Mouse (Mus musculus) liver, postnatal 0 days (tissue): ENCODE data around the gene Olfr521. TPM values are rescaled to one million over a fixed set of nuclear protein-coding genes. Genes with fewer than 3 reads are reported as not detected.
"Not testable (repeated sequence)": the region's sequence is repeated elsewhere in the genome, so short reads cannot be mapped to it uniquely, and the experiment has no call there.

Source experiments
- ATAC-seq: fragments of 200-750 bp; cut with Nextera tagmentation; 2 replicates; pipeline ENCODE4 v1.8.0; 2017; ENCODE audit warnings: mild to moderate bottlenecking, moderate library complexity
- DNase-seq: peaks from one replicate; pipeline ENCODE4 v3.0.0-alpha.2; 2016
- H3K27ac ChIP-seq: fragments of 300-500 bp; sonication (generic); 2 replicates; pipeline ENCODE4 v1.5.1; 2014; ENCODE audit warnings: antibody characterized with exemption, moderate library complexity, mild to moderate bottlenecking, low read depth
- H3K27me3 ChIP-seq: fragments of 300-500 bp; sonication (generic); 2 replicates; pipeline ENCODE4 v1.6.1; 2014; ENCODE audit warnings: low read length, control low read depth, mixed read lengths; ENCODE audit not compliant: insufficient read depth
- H3K36me3 ChIP-seq: fragments of 300-500 bp; sonication (generic); replicated peaks from 2 replicates; pipeline ENCODE4 v1.6.1; 2014; ENCODE audit warnings: mild to moderate bottlenecking, control low read depth, low read length, moderate library complexity, mixed read lengths; ENCODE audit not compliant: insufficient read depth
- H3K4me1 ChIP-seq: fragments of 300-500 bp; sonication (generic); 2 replicates; pipeline ENCODE4 v1.6.1; 2014; ENCODE audit warnings: antibody characterized with exemption, mild to moderate bottlenecking, control low read depth; ENCODE audit not compliant: insufficient read depth
- H3K4me2 ChIP-seq: fragments of 300-500 bp; sonication (generic); 2 replicates; pipeline ENCODE4 v1.6.1; 2014; ENCODE audit warnings: low read depth, mild to moderate bottlenecking, low read length, moderate library complexity, mixed read lengths
- H3K4me3 ChIP-seq: fragments of 300-500 bp; sonication (generic); 2 replicates; pipeline ENCODE4 v1.5.1; 2014; ENCODE audit warnings: low read depth, low read length
- H3K9ac ChIP-seq: fragments of 300-500 bp; sonication (generic); replicated peaks from 2 replicates; pipeline ENCODE4 v1.6.1; 2014; ENCODE audit warnings: mild to moderate bottlenecking, moderate library complexity
- H3K9me3 ChIP-seq: fragments of 300-500 bp; sonication (generic); 2 replicates; pipeline ENCODE4 v1.6.1; 2016; ENCODE audit warnings: mild to moderate bottlenecking, control low read depth, low read length, mixed read lengths
- CTCF ChIP-seq: sonication (generic); IDR thresholded peaks from 2 replicates; pipeline ENCODE4 v1.5.1; 2016; ENCODE audit warnings: antibody characterized with exemption, low read depth
- EP300 ChIP-seq: IDR thresholded peaks from 2 replicates; pipeline ENCODE4 v1.6.1; 2016; ENCODE audit warnings: antibody characterized with exemption, low read depth, mild to moderate bottlenecking
- WGBS: fragments of 180-500 bp; shearing (Covaris S2); extraction: QIAGEN DNeasy Blood & Tissue Kit; methylation state at CpG from one replicate; pipeline ENCODE4 v1.1.7; 2014; ENCODE audit not compliant: insufficient replicate concordance; 5-methylcytosine and 5-hydroxymethylcytosine counted together
- polyA plus RNA-seq: library from polyadenylated mRNA; unstranded; fragments of >200 nt; fragmentation: Nextera tagmentation; extraction: Ambion mirVana; gene quantifications from 2 replicates; pipeline ENCODE4 v1.2.1, GENCODE M21; 2015

Olfr521 gene
- polyA plus RNA-seq, 1 experiment from 2014 or later = not detected

DNA sequence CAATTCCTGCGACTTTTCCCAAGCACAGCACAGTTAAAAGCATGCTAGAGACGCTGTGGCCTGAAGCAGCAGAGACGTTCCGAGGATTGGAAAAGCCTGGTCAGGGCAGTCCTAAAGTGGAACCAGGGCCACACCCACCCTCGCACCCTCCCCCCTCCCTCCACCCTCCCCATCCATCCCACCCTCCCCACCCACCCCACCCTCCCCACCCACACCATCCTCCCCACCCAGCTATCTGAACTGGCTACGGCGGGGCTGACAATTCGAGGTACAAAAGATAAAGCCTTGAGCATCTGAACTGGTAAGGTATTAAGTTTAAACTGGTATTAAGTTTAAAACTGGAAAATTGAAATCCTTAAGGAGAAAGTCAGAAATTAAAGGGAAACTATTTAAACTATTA lies 40.2 kb downstream of the Olfr521 start:
- Histone ChIP-seq H3K27ac (peak overlapping the region; percentile 57), H3K4me2 (peak overlapping the region; percentile 44; the same call in 1 of the 2 replicates), H3K27me3 (0 out of 2 replicates have a peak, but pooled peaks cover 4% of the 10 kb centered on the region), H3K9me3 (no peaks in the 10 kb centered on the region), H3K36me3 (no peaks in the 10 kb centered on the region), H3K4me3 (no peak overlapping the region), H3K4me1 (peaks cover 9% of the 10 kb centered on the region), H3K9ac (no peak overlapping the region)
- ATAC-seq = peak; percentile 54
- TF ChIP-seq EP300 (no peak), CTCF (no peak)
- DNase-seq = no peak
- 44% methylated on average over 8 of the region's 8 CpGs for WGBS

DNA sequence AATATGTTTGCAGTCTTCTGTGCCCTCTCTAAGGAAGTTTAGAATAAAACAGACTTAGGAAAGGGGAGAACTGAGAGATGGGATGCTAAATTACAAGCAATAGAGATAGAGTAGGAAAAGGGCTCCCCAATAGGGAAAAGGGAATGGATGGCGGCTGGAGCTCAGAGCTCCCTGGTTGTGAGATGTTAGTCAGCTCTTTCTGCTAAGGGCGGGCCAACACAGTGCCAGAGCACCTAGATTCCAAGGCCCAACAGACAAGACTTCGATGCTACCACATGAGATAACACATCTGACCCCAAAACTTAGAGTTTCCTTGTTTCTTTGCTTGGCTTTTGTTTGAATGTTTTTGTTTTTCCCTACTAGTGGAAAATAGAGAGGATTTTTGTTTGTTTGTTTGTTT lies 40.7 kb downstream of the Olfr521 start:
- H3K36me3 ChIP-seq, H3K9me3 ChIP-seq, DNase-seq, H3K9ac ChIP-seq, H3K27me3 ChIP-seq, H3K4me3 ChIP-seq, H3K4me1 ChIP-seq: not testable (repeated sequence)
- Histone ChIP-seq H3K27ac (peak overlapping the region; percentile 57), H3K4me2 (peak overlapping the region; percentile 44; the same call in 1 of the 2 replicates)
- ATAC-seq = peak; percentile 56; the same call in 1 of the 2 replicates
- 62% methylated on average over 3 of the region's 3 CpGs for WGBS

DNA sequence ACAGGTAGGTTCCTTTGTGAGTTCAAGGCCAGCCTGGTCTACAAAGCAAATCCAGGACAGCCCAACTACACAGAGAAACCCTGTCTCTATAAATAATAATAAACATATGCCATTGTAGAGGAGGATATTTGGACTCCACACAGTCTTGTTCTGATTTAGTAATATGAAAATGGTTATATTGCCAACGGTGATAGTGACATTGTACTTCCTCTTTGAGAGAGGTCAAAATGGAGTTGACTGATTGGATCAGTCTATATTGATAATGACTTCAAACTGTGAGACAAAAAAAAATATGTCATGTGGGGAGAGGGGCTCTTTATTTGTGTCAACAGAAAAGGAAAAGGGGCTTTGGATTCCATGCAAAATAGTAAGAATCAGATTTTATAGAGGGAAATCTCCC lies 42.0 kb downstream of the Olfr521 start:
- WGBS = 36% methylated on average over 1 of the region's 1 CpGs
- DNase-seq = no peak
- Histone ChIP-seq H3K4me3 (no peak overlapping the region), H3K9me3 (no peaks in the 10 kb centered on the region), H3K27ac (no peak overlapping the region), H3K9ac (no peak overlapping the region), H3K36me3 (0 out of 2 replicates have a peak, but pooled peaks cover 2% of the 10 kb centered on the region), H3K4me1 (peaks cover 3% of the 10 kb centered on the region; the same call in 1 of the 2 replicates), H3K4me2 (no peak overlapping the region), H3K27me3 (no peaks in the 10 kb centered on the region)
- no peak for TF ChIP-seq CTCF
- no peak for TF ChIP-seq EP300
- no peak for ATAC-seq

DNA sequence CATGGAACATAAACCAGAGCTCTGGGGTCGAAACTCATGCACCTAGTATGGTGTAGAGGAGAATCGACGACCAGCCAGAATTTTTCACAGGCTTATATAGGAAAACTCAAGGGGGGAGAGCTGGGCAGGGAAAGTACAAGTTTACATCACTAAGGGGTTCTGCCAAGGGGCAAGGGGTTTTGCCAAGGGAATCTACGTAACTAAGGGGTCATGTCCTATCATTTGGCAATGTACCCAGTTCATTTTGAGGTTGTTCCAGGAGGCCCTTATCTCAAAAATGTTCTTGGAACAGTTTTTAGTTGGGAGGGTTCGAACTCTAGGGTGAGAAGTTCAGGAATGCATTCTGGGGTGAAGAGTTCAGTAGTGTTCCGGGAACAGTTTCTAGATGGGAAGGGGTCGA lies 43.7 kb downstream of the Olfr521 start:
- H3K4me3 ChIP-seq = not testable (repeated sequence)
- 62% methylated on average over 7 of the region's 7 CpGs for WGBS

DNA sequence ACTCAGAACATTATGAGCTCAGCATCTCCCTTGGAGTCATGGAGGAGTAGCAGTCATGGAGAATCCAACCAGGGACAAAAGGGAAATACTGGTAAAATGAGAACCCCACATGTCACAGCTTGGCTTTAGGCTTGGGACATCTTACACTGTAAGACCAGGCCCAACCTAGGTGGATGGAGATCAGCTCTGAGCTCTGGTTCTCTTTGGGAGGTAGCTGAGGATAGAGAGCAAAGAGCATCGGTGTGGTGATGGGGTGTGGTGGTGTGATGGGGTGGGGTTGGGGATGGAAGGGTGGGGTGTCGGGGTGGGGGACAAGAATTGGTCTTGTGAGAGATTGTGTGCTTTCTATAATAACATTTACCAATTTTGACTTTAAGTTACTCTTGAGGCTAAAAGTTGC lies 47.5 kb downstream of the Olfr521 start:
- DNase-seq (no peak), ATAC-seq (no peak)
- 87% methylated on average over 2 of the region's 2 CpGs for WGBS
- no peak overlapping the region for H3K4me2 ChIP-seq
- peaks cover 17% of the 10 kb centered on the region; the same call in 1 of the 2 replicates for H3K36me3 ChIP-seq
- no peak overlapping the region for H3K27ac ChIP-seq
- no peak for TF ChIP-seq CTCF
- TF ChIP-seq EP300 = no peak
- no peaks in the 10 kb centered on the region for H3K9me3 ChIP-seq
- H3K27me3 ChIP-seq = no peaks in the 10 kb centered on the region
- no peak overlapping the region for H3K4me3 ChIP-seq
- H3K9ac ChIP-seq = no peak overlapping the region
- H3K4me1 ChIP-seq = no peaks in the 10 kb centered on the region

More for the DNA sequence above, 43.7 kb downstream of the Olfr521 start:
- not testable (repeated sequence) for H3K4me2 ChIP-seq, H3K9ac ChIP-seq, H3K36me3 ChIP-seq, H3K27me3 ChIP-seq, H3K27ac ChIP-seq, ATAC-seq, H3K9me3 ChIP-seq, H3K4me1 ChIP-seq, DNase-seq
- TF ChIP-seq EP300 = peak; percentile 46; the same call in 1 of the 2 replicates

DNA sequence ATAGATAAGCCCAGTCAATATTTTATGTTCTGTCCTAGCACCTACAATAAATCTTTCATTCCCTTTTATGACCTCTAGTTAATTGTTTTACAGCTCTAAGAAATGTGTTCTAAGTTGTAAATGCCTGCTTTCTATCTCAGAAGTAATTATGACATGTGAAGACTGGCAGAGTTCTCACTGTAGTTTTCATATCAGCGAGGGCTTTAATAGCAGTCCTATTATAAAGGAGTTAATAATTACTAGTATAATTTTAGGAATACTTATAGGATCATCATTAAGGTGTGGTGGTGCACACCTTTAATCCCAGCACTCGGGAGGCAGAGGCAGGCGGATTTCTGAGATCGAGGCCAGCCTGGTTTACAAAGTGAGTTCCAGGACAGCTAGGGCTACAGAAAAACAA lies 48.4 kb downstream of the Olfr521 start:
- no peaks in the 10 kb centered on the region for H3K27me3 ChIP-seq
- H3K36me3 ChIP-seq = peaks cover 17% of the 10 kb centered on the region; the same call in 1 of the 2 replicates
- no peak overlapping the region for H3K4me3 ChIP-seq
- no peak overlapping the region for H3K9ac ChIP-seq
- 88% methylated on average over 4 of the region's 4 CpGs for WGBS
- no peak overlapping the region for H3K27ac ChIP-seq
- ATAC-seq (no peak), DNase-seq (no peak)
- no peak overlapping the region for H3K4me2 ChIP-seq
- H3K9me3 ChIP-seq = no peaks in the 10 kb centered on the region
- no peaks in the 10 kb centered on the region for H3K4me1 ChIP-seq
- TF ChIP-seq EP300 = no peak
- no peak for TF ChIP-seq CTCF

DNA sequence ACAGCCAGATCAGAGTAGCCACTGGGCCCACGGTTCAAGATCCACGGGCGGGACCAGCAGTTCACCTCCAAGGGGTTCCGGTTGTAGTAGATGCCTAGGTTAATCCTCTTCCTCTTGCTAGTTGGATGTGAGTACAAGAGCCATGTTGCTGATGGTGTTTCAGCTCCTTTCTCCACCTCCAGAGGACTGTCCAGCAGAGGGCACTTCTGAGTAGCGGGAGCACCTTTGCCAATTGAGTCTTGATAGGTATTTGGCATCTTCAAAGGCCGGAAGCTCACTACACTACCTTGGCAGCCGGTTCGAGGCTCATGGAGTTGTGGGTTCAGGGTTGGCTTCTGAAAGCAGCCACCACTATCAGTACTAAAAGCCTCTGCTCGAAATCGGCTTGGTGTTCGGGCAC lies 50.1 kb downstream of the Olfr521 start:
- H3K36me3 ChIP-seq = peaks cover 17% of the 10 kb centered on the region; the same call in 1 of the 2 replicates
- no peak overlapping the region for H3K9ac ChIP-seq
- no peaks in the 10 kb centered on the region for H3K9me3 ChIP-seq
- no peak for ATAC-seq
- H3K27ac ChIP-seq = no peak overlapping the region
- no peak overlapping the region for H3K4me3 ChIP-seq
- TF ChIP-seq EP300 (no peak), CTCF (peak; percentile 84)
- H3K4me2 ChIP-seq = no peak overlapping the region
- peak; percentile 65 for DNase-seq
- H3K27me3 ChIP-seq = no peaks in the 10 kb centered on the region
- H3K4me1 ChIP-seq = peaks cover 5% of the 10 kb centered on the region
- WGBS = 93% methylated on average over 11 of the region's 11 CpGs

DNA sequence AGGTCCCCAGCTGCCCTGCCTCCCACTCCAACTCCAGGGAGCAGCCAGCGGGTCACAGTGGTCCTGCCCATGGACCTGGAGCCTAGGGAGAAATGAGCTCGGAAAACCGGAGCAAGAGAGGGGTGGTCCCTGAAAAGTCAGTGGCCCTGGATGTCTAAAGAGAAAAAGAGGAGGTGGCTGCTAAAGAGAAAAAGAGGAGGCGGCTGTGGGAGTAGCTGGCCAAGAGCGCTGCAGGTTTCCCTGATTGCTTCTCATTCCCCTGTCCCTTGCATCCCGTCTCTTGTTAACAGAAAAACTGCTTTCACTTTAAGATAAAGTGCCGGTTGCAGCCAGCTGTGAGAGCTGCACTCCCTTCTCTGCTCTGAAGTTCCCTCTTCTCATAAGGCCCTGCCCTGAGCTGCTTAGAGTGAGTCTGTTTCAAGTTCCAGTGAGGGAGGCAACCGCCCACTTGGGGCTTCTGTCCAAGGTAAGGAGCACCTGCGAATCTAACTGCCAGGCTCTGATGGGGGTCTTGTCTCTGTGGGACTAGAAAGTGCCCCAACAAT lies 54.9 kb downstream of the Olfr521 start:
- not testable (repeated sequence) for ATAC-seq, H3K9me3 ChIP-seq, DNase-seq, H3K27me3 ChIP-seq, H3K4me3 ChIP-seq
- H3K4me2 ChIP-seq = peak overlapping the region; percentile 32
- peaks cover 15% of the 10 kb centered on the region for H3K4me1 ChIP-seq
- WGBS = 32% methylated on average over 9 of the region's 9 CpGs
- H3K9ac ChIP-seq = 0 out of 2 replicates have a peak overlapping the region, but pooled peaks have one; percentile 26
- H3K36me3 ChIP-seq = peaks cover 22% of the 10 kb centered on the region; the same call in 1 of the 2 replicates
- peak overlapping the region; percentile 57; the same call in 1 of the 2 replicates for H3K27ac ChIP-seq
